Mouse (Mus musculus): ENCODE results near the gene A530016L24Rik.

The A530016L24Rik gene

GRCm38 (mm10) chr12:112489134-112489533, at the start of gene A530016L24Rik:
Gene A530016L24Rik, plus strand, starts transcription at chr12:112489448.
- no peak for DNase-seq (ENCODE audit: low spot score in 2 of 2)

- DNase-seq (ENCODE audit: low spot score in 2 of 2), result no peak
These were observed 49.3 kb upstream of the A530016L24Rik start for GRCm38 (mm10) chr12:112439993-112440392.

- DNase-seq (ENCODE audit: low spot score in 2 of 2), result no peak
These were observed 40.0 kb upstream of the A530016L24Rik start for GRCm38 (mm10) chr12:112449144-112449827.

- no peak for DNase-seq (ENCODE audit: low spot score in 2 of 2)
These were observed 39.4 kb upstream of the A530016L24Rik start for GRCm38 (mm10) chr12:112449828-112450180.

GRCm38 (mm10) chr12:112450883-112451282, 38.4 kb upstream of the A530016L24Rik start:
- peak in 1 of 2 experiments; percentile 42 for DNase-seq (ENCODE audit: low spot score in 2 of 2)

GRCm38 (mm10) chr12:112451381-112451780, 37.9 kb upstream of the A530016L24Rik start:
- no peak for DNase-seq (ENCODE audit: low spot score in 2 of 2)

GRCm38 (mm10) chr12:112451826-112452225, 37.4 kb upstream of the A530016L24Rik start:
- no peak for DNase-seq (ENCODE audit: low spot score in 2 of 2)

GRCm38 (mm10) chr12:112456144-112456713, 33.0 kb upstream of the A530016L24Rik start:
- no peak for DNase-seq (ENCODE audit: low spot score in 2 of 2)

GRCm38 (mm10) chr12:112457839-112458238, 31.4 kb upstream of the A530016L24Rik start:
- peak; percentile 66 to 72 for DNase-seq (ENCODE audit: low spot score in 2 of 2)

GRCm38 (mm10) chr12:112462423-112462822, 26.8 kb upstream of the A530016L24Rik start:
- no peak for DNase-seq (ENCODE audit: low spot score in 2 of 2)

GRCm38 (mm10) chr12:112463209-112463608, 26.0 kb upstream of the A530016L24Rik start:
- no peak for DNase-seq (ENCODE audit: low spot score in 2 of 2)

GRCm38 (mm10) chr12:112463750-112464444, 25.4 kb upstream of the A530016L24Rik start:
- no peak for DNase-seq (ENCODE audit: low spot score in 2 of 2)

GRCm38 (mm10) chr12:112464516-112464915, 24.7 kb upstream of the A530016L24Rik start:
- DNase-seq (ENCODE audit: low spot score in 2 of 2), result no peak

GRCm38 (mm10) chr12:112465928-112466327, 23.3 kb upstream of the A530016L24Rik start:
- DNase-seq (ENCODE audit: low spot score in 2 of 2), result no peak

- no peak for DNase-seq (ENCODE audit: low spot score in 2 of 2)
These were observed 21.9 kb upstream of the A530016L24Rik start for GRCm38 (mm10) chr12:112467387-112467786.

- no peak for DNase-seq (ENCODE audit: low spot score in 2 of 2)
These were observed 19.9 kb upstream of the A530016L24Rik start for GRCm38 (mm10) chr12:112469393-112469792.

- no peak for DNase-seq (ENCODE audit: low spot score in 2 of 2)
These were observed 19.0 kb upstream of the A530016L24Rik start for GRCm38 (mm10) chr12:112470216-112470615.

GRCm38 (mm10) chr12:112473777-112474176, 15.5 kb upstream of the A530016L24Rik start:
- DNase-seq (ENCODE audit: low spot score in 2 of 2), result peak; percentile 46 to 84

GRCm38 (mm10) chr12:112489535-112489934, 287 bp downstream of the A530016L24Rik start:
- DNase-seq (ENCODE audit: low spot score in 2 of 2), result no peak

- no peak for DNase-seq (ENCODE audit: low spot score in 2 of 2)
These were observed 1.2 kb downstream of the A530016L24Rik start for GRCm38 (mm10) chr12:112490444-112490939.

- DNase-seq (ENCODE audit: low spot score in 2 of 2), result no peak
These were observed 6.9 kb downstream of the A530016L24Rik start for GRCm38 (mm10) chr12:112496136-112496535.

- DNase-seq (ENCODE audit: low spot score in 2 of 2), result no peak
These were observed 8.5 kb downstream of the A530016L24Rik start for GRCm38 (mm10) chr12:112497731-112498130.

GRCm38 (mm10) chr12:112498683-112499082, 9.4 kb downstream of the A530016L24Rik start:
- no peak for DNase-seq (ENCODE audit: low spot score in 2 of 2)
